Mouse (Mus musculus) G1E (cell line): Measurements from ENCODE around the gene Gm21985.

Source experiments
- CTCF ChIP-seq: IDR thresholded peaks from 2 replicates; pipeline ENCODE4 v1.5.1; 2012; ENCODE audit warnings: low read depth, low read length, inconsistent platforms, mixed read lengths
- GATA1 ChIP-seq: IDR thresholded peaks from 2 replicates; pipeline ENCODE4 v1.6.1; 2012; ENCODE audit warnings: borderline replicate concordance, low read length, inconsistent platforms, mixed read lengths
- GATA2 ChIP-seq: IDR thresholded peaks from 2 replicates; pipeline ENCODE4 v1.6.1; 2012; ENCODE audit warnings: low read depth, low read length, inconsistent platforms, borderline replicate concordance
- TAL1 ChIP-seq: conservative IDR thresholded peaks from 2 replicates; pipeline ENCODE4 v1.6.1; 2012; ENCODE audit warnings: low read depth, low read length, inconsistent platforms, mixed read lengths

GRCm38 (mm10) chr2:112407030-112407429 lies 140.9 kb downstream of the Gm21985 start:
- no peak for TF ChIP-seq CTCF
- TF ChIP-seq GATA1: no peak
- TF ChIP-seq GATA2: no peak
- TF ChIP-seq TAL1: no peak
